ENCODE assay signal across 22 mouse cellular contexts in the genomic region with DNA sequence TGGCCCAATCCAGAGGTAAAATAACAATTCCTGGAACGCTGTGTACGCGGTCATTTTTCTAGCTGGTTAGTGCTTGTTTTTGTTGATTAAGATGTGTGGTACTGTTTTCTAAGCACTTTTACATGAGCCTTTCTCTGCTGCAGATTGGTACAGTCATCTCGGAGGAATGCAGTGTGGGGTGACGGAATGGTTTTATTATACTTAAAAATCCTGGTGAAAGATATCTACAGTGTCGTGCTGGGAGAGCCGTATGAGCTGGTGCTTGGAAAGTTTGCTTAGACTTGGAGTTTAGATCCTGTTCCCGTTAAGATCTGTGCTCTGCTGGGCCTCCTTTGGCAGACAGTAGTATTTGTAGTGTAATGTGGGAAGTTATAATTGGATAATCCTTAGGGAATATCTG. TPM values are rescaled to one million over a fixed set of nuclear protein-coding genes. Genes with fewer than 3 reads are reported as not detected.
DNase-seq lines count a peak whose midpoint lies in the region; ATAC-seq and TF ChIP-seq lines count a peak whose summit lies in the region.
"Had no signal": no experiment of that assay in that cellular context is flagged by ENCODE, and none has a peak within 500 bp of the region (broad histone marks: within the 10 kb centered on the region; RNA-seq: fewer than 3 reads in every experiment).

No protein-coding gene starts in this region.

- no peaks in the 10 kb centered on the region for H3K36me3 ChIP-seq in heart, embryonic 13.5 days
- no peaks in the 10 kb centered on the region for H3K36me3 ChIP-seq in lung, postnatal 0 days (ENCODE audit: insufficient read depth, low read length)
- H3K36me3 ChIP-seq in hindbrain, embryonic 13.5 days: no peaks in the 10 kb centered on the region
- H3K36me3 ChIP-seq: hindbrain, embryonic 10.5 days; liver, embryonic 12.5 days; neural tube, embryonic 12.5 days had no signal

- no peak overlapping the region for H3K4me2 ChIP-seq in heart, embryonic 13.5 days
- H3K4me2 ChIP-seq in lung, postnatal 0 days (replicated peaks; ENCODE audit: low read depth, low read length): no peak overlapping the region
- no peak overlapping the region for H3K4me2 ChIP-seq in hindbrain, embryonic 13.5 days
- H3K4me2 ChIP-seq: liver, embryonic 12.5 days; midbrain, embryonic 11.5 days; neural tube, embryonic 12.5 days had no signal

- H3K4me1 ChIP-seq in heart, embryonic 13.5 days: peaks cover 9% of the 10 kb centered on the region; the same call in 1 of the 2 replicates
- H3K4me1 ChIP-seq in lung, postnatal 0 days (ENCODE audit: insufficient read depth, low read depth, low read length): no peaks in the 10 kb centered on the region
- peaks cover 26% of the 10 kb centered on the region for H3K4me1 ChIP-seq in embryonic fibroblast, embryonic 13.5 days (ENCODE audit: control insufficient read depth, insufficient read depth, low read length)
- peaks cover 12% of the 10 kb centered on the region for H3K4me1 ChIP-seq in hindbrain, embryonic 13.5 days (replicated peaks)
- H3K4me1 ChIP-seq: liver, embryonic 12.5 days had no signal

- no peaks in the 10 kb centered on the region for H3K27me3 ChIP-seq in heart, embryonic 13.5 days (replicated peaks)
- no peaks in the 10 kb centered on the region for H3K27me3 ChIP-seq in lung, postnatal 0 days (replicated peaks; ENCODE audit: insufficient read depth, low read length)
- no peaks in the 10 kb centered on the region for H3K27me3 ChIP-seq in hindbrain, embryonic 13.5 days
- H3K27me3 ChIP-seq: liver, embryonic 12.5 days; neural tube, embryonic 12.5 days had no signal

- no peak for TF ChIP-seq CTCF in lung, postnatal 0 days (IDR thresholded peaks at IDR 0.05)
- TF ChIP-seq CTCF in embryonic fibroblast, embryonic 13.5 days (IDR thresholded peaks at IDR 0.05; ENCODE audit: borderline replicate concordance, insufficient read depth, low read length): no peak

- no peak for ATAC-seq in heart, embryonic 13.5 days (ENCODE audit: extremely low read depth, insufficient number of reproducible peaks, low FRiP score, low TSS enrichment)
- ATAC-seq in lung, postnatal 0 days: peak; percentile 68
- no peak for ATAC-seq in megakaryocyte progenitor cell, adult 5-6 weeks (replicated peaks; ENCODE audit: poor library complexity)
- ATAC-seq in hindbrain, embryonic 13.5 days (ENCODE audit: low FRiP score): no peak
- ATAC-seq: liver, embryonic 12.5 days had no signal

- no peak for DNase-seq in heart, postnatal 14 days
- DNase-seq in lung, postnatal 0 days (ENCODE audit: low spot score): peak; percentile 48
- no peak for DNase-seq in lung, postnatal 25 days (ENCODE audit: low spot score)
- DNase-seq in NIH3T3 (ENCODE audit: low read depth): peak; percentile 75
- DNase-seq: adrenal gland, postnatal 14 days; cerebellum, postnatal 10 days; heart, adult 2 months; kidney, adult 11 months; layer of hippocampus, postnatal 36 days; right cerebral cortex, postnatal 4 days; thymus, postnatal 14 days had no signal

- no peak overlapping the region for H3K4me3 ChIP-seq in heart, embryonic 13.5 days
- H3K4me3 ChIP-seq in lung, postnatal 0 days (ENCODE audit: low read depth, low read length): no peak overlapping the region
- no peak overlapping the region for H3K4me3 ChIP-seq in embryonic fibroblast, embryonic 13.5 days (ENCODE audit: insufficient read depth, low read length)
- no peak overlapping the region for H3K4me3 ChIP-seq in hindbrain, embryonic 13.5 days
- H3K4me3 ChIP-seq: heart, adult 2 months; hindbrain, embryonic 10.5 days; liver, embryonic 12.5 days; neural tube, embryonic 12.5 days had no signal

- TF ChIP-seq POLR2A in embryonic fibroblast, embryonic 13.5 days (IDR thresholded peaks at IDR 0.05; ENCODE audit: low read depth, low read length): no peak

- H3K27ac ChIP-seq in heart, embryonic 13.5 days (replicated peaks): 0 out of 2 replicates have a peak overlapping the region, but pooled peaks have one; percentile 22
- no peak overlapping the region for H3K27ac ChIP-seq in lung, postnatal 0 days (ENCODE audit: low read length)
- H3K27ac ChIP-seq in embryonic fibroblast, embryonic 13.5 days (ENCODE audit: insufficient read depth, low read length): peak overlapping the region; percentile 92
- no peak overlapping the region for H3K27ac ChIP-seq in hindbrain, embryonic 13.5 days
- H3K27ac ChIP-seq: heart, adult 2 months; hindbrain, embryonic 10.5 days; kidney, postnatal 0 days; liver, embryonic 12.5 days; macrophage; neural tube, embryonic 12.5 days had no signal

- 66% methylated on average over 8 of the region's 8 CpGs for WGBS in heart, embryonic 13.5 days
- WGBS in lung, postnatal 0 days: 50% methylated on average over 8 of the region's 8 CpGs
- WGBS in hindbrain, embryonic 13.5 days: 87% methylated on average over 8 of the region's 8 CpGs

- intact Hi-C loops in heart, postnatal 14 days (cut with DNase I): no loop called here

- no peaks in the 10 kb centered on the region for H3K9me3 ChIP-seq in heart, embryonic 13.5 days
- H3K9me3 ChIP-seq in lung, postnatal 0 days (ENCODE audit: low read length): no peaks in the 10 kb centered on the region
- no peaks in the 10 kb centered on the region for H3K9me3 ChIP-seq in hindbrain, embryonic 13.5 days
- H3K9me3 ChIP-seq: hindbrain, embryonic 10.5 days; liver, embryonic 12.5 days; neural tube, embryonic 12.5 days had no signal

- H3K9ac ChIP-seq in heart, embryonic 13.5 days: no peak overlapping the region
- H3K9ac ChIP-seq in lung, postnatal 0 days (replicated peaks; ENCODE audit: low read depth): no peak overlapping the region
- no peak overlapping the region for H3K9ac ChIP-seq in hindbrain, embryonic 13.5 days
- H3K9ac ChIP-seq: liver, embryonic 12.5 days; neural tube, embryonic 12.5 days had no signal

- no peak for TF ChIP-seq EP300 in lung, postnatal 0 days (IDR thresholded peaks at IDR 0.05)

RNA-seq across cellular contexts. Expression of gene Gli3, which starts 51.0 kb away (rescaled TPM):
- polyA plus RNA-seq in heart, embryonic 13.5 days (2015; fragmentation: Nextera tagmentation; extraction: Ambion mirVana): 6.2 and 7.4 TPM in 2 replicates
- total RNA-seq in heart, postnatal 14 days (2021): 1 to 10 TPM; 3.8 to 4.4 TPM
- 3.5 and 3.8 TPM in 2 replicates for polyA plus RNA-seq in lung, postnatal 0 days (2015; fragmentation: Nextera tagmentation; extraction: Ambion mirVana)
- polyA plus RNA-seq in embryonic fibroblast, embryonic 13.5 days (2011; ENCODE audit: insufficient read length, low read depth, missing spikeins): 41.8 and 64.3 TPM in 2 replicates
- 0.02 and 0.25 TPM in 2 replicates for total RNA-seq in megakaryocyte progenitor cell, adult 5-6 weeks (2015)
- total RNA-seq in megakaryocyte progenitor cell, adult 5-6 weeks (2017): 0.14 and 0.71 TPM in 2 replicates
- 7.4 and 7.9 TPM in 2 replicates for polyA plus RNA-seq in hindbrain, embryonic 13.5 days (2015; fragmentation: Nextera tagmentation; extraction: Ambion mirVana)
- total RNA-seq: monocyte, adult 5-6 weeks had no signal
- polyA plus RNA-seq: macrophage had no signal

Comparison
In these comparisons a context has a peak if more than half of its experiments do, and no peak if none do; other contexts are left out.
1. DNase-seq: peak in lung, postnatal 0 days (single experiment) and NIH3T3 (single experiment); none in heart, postnatal 14 days (0 of 2) and lung, postnatal 25 days (single experiment).
2. H3K27ac ChIP-seq: peak in heart, embryonic 13.5 days (single experiment) and embryonic fibroblast, embryonic 13.5 days (single experiment); none in lung, postnatal 0 days (single experiment) and hindbrain, embryonic 13.5 days (single experiment).